Mouse (Mus musculus): ENCODE measurements around the gene Ace3. TPM values are rescaled to one million over a fixed set of nuclear protein-coding genes. Genes with fewer than 3 reads are reported as not detected.
"Not testable (repeated sequence)": the region's sequence is repeated elsewhere in the genome, so short reads cannot be mapped to it uniquely, and the experiment has no call there.

The Ace3 gene
- polyA plus RNA-seq, 1 experiment from 2014 or later: not detected

GRCm38 (mm10) chr11:106020051-106020763 lies 25.7 kb downstream of the Ace3 start:
- Histone ChIP-seq H3K27me3 (peaks cover 51% of the 10 kb centered on the region), H3K9me3 (replicated peaks) (no peaks in the 10 kb centered on the region), H3K36me3 (no peaks in the 10 kb centered on the region), H3K4me1 (replicated peaks) (peaks cover 9% of the 10 kb centered on the region), H3K4me3 (peak overlapping the region; percentile 32), H3K9ac (no peak overlapping the region), H3K27ac (no peak overlapping the region), H3K4me2 (peak overlapping the region; percentile 62)
- ATAC-seq (replicated peaks; ENCODE audit: insufficient number of reproducible peaks, insufficient read depth, low FRiP score, low read depth): 0 out of 2 replicates have a peak, but pooled peaks have one; percentile 15
- WGBS: 1% methylated on average over 50 of the region's 50 CpGs

GRCm38 (mm10) chr11:106025774-106026173 lies 31.3 kb downstream of the Ace3 start:
- Histone ChIP-seq H3K9me3 (replicated peaks) (no peaks in the 10 kb centered on the region), H3K4me3 (no peak overlapping the region), H3K36me3 (no peaks in the 10 kb centered on the region), H3K9ac (no peak overlapping the region), H3K27me3 (peaks cover 17% of the 10 kb centered on the region), H3K27ac (no peak overlapping the region), H3K4me2 (no peak overlapping the region), H3K4me1 (replicated peaks) (no peaks in the 10 kb centered on the region)
- 49% methylated on average over 3 of the region's 3 CpGs for WGBS
- no peak for ATAC-seq (replicated peaks; ENCODE audit: insufficient number of reproducible peaks, insufficient read depth, low FRiP score, low read depth)

- Histone ChIP-seq H3K9ac (no peak overlapping the region), H3K27ac (no peak overlapping the region), H3K4me3 (no peak overlapping the region), H3K4me1 (replicated peaks) (no peaks in the 10 kb centered on the region), H3K27me3 (peaks cover 9% of the 10 kb centered on the region), H3K4me2 (no peak overlapping the region), H3K36me3 (no peaks in the 10 kb centered on the region), H3K9me3 (replicated peaks) (no peaks in the 10 kb centered on the region)
- 0 out of 2 replicates have a peak, but pooled peaks have one; percentile 47 for ATAC-seq (replicated peaks; ENCODE audit: insufficient number of reproducible peaks, insufficient read depth, low FRiP score, low read depth)
- WGBS: 30% methylated on average over 10 of the region's 11 CpGs
Measured at GRCm38 (mm10) chr11:106026465-106027151, 32.1 kb downstream of the Ace3 start.

DNA sequence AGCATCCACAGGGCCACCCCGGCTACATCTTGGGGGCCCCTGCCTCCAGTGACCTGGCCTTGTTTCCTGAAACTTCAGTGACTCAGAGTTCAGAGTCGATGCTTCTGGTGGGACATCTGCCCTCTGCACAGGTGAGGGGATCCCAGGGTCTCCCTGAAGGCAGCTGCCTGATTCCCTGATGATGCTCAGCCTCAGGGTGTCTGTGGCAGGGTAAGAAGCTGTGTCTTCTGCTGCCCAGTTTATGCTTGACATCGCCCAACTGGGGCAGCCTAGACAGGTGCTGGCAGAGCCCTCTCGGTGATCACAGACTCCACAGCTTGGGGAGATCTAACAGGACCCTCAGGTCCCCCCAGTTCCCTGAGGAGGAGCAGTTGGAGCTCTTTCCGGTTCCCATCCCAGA lies 33.1 kb downstream of the Ace3 start:
- ATAC-seq (replicated peaks; ENCODE audit: insufficient number of reproducible peaks, insufficient read depth, low FRiP score, low read depth): no peak
- Histone ChIP-seq H3K9ac (no peak overlapping the region), H3K27me3 (peaks cover under 1% of the 10 kb centered on the region), H3K9me3 (replicated peaks) (no peaks in the 10 kb centered on the region), H3K36me3 (no peaks in the 10 kb centered on the region), H3K27ac (no peak overlapping the region), H3K4me3 (no peak overlapping the region), H3K4me1 (replicated peaks) (no peaks in the 10 kb centered on the region), H3K4me2 (no peak overlapping the region)
- 87% methylated on average over 5 of the region's 5 CpGs for WGBS

- ATAC-seq (replicated peaks; ENCODE audit: insufficient number of reproducible peaks, insufficient read depth, low FRiP score, low read depth); H3K27me3 ChIP-seq; H3K36me3 ChIP-seq; H3K9me3 ChIP-seq (replicated peaks); H3K4me1 ChIP-seq (replicated peaks): not testable (repeated sequence)
- Histone ChIP-seq H3K9ac (peak overlapping the region; percentile 46; the same call in 1 of the 2 replicates), H3K4me3 (peak overlapping the region; percentile 45), H3K27ac (peak overlapping the region; percentile 57; the same call in 1 of the 2 replicates), H3K4me2 (peak overlapping the region; percentile 48)
- WGBS: 50% methylated on average over 11 of the region's 25 CpGs
Measured at GRCm38 (mm10) chr11:106032074-106032473, 37.6 kb downstream of the Ace3 start.

- ATAC-seq (replicated peaks; ENCODE audit: insufficient number of reproducible peaks, insufficient read depth, low FRiP score, low read depth): no peak
- Histone ChIP-seq H3K36me3 (no peaks in the 10 kb centered on the region), H3K4me2 (peak overlapping the region; percentile 42), H3K27ac (peak overlapping the region; percentile 64), H3K4me3 (peak overlapping the region; percentile 24; the same call in 1 of the 2 replicates), H3K9me3 (replicated peaks) (no peaks in the 10 kb centered on the region), H3K4me1 (replicated peaks) (peaks cover 13% of the 10 kb centered on the region), H3K27me3 (no peaks in the 10 kb centered on the region), H3K9ac (peak overlapping the region; percentile 22; the same call in 1 of the 2 replicates)
- WGBS: 42% methylated on average over 11 of the region's 11 CpGs
Measured at GRCm38 (mm10) chr11:106033491-106033919, 39.0 kb downstream of the Ace3 start.

- no peak overlapping the region for H3K4me2 ChIP-seq
- no peaks in the 10 kb centered on the region for H3K36me3 ChIP-seq
- no peak overlapping the region for H3K9ac ChIP-seq
- no peaks in the 10 kb centered on the region for H3K9me3 ChIP-seq (replicated peaks)
- peaks cover 19% of the 10 kb centered on the region for H3K4me1 ChIP-seq (replicated peaks)
- H3K27ac ChIP-seq: no peak overlapping the region
- no peak for ATAC-seq (replicated peaks; ENCODE audit: insufficient number of reproducible peaks, insufficient read depth, low FRiP score, low read depth)
- no peaks in the 10 kb centered on the region for H3K27me3 ChIP-seq
- H3K4me3 ChIP-seq: no peak overlapping the region
- 82% methylated on average over 9 of the region's 9 CpGs for WGBS
Measured at GRCm38 (mm10) chr11:106034986-106035385, 40.5 kb downstream of the Ace3 start.

GRCm38 (mm10) chr11:106036548-106037417 lies 42.3 kb downstream of the Ace3 start, which contains the start of gene Dcaf7:
Gene Dcaf7 (plus strand): TSS chr11:106036872.
- H3K4me2 ChIP-seq: peak within 1 kb of the TSS; percentile 90
- peak within 1 kb of the TSS; percentile 90 for H3K9ac ChIP-seq
- H3K4me1 ChIP-seq (replicated peaks): peaks cover 19% of the 10 kb centered on the region
- ATAC-seq (replicated peaks; ENCODE audit: insufficient number of reproducible peaks, insufficient read depth, low FRiP score, low read depth): peak; percentile 99
- under 1% methylated on average over 66 of the region's 66 CpGs for WGBS
- H3K27ac ChIP-seq: peak within 1 kb of the TSS; percentile 87
- no peaks in the 10 kb centered on the region for H3K9me3 ChIP-seq (replicated peaks)
- no peaks in the 10 kb centered on the region for H3K27me3 ChIP-seq
- no peaks in the 10 kb centered on the region for H3K36me3 ChIP-seq
- peak within 1 kb of the TSS; percentile 81 for H3K4me3 ChIP-seq

- no peak for ATAC-seq (replicated peaks; ENCODE audit: insufficient number of reproducible peaks, insufficient read depth, low FRiP score, low read depth)
- peak overlapping the region; percentile 81 for H3K4me3 ChIP-seq
- H3K9ac ChIP-seq: peak overlapping the region; percentile 90
- H3K27ac ChIP-seq: peak overlapping the region; percentile 87
- H3K4me1 ChIP-seq (replicated peaks): peaks cover 19% of the 10 kb centered on the region
- H3K27me3 ChIP-seq: no peaks in the 10 kb centered on the region
- no peaks in the 10 kb centered on the region for H3K36me3 ChIP-seq
- WGBS: under 1% methylated on average over 13 of the region's 13 CpGs
- H3K4me2 ChIP-seq: peak overlapping the region; percentile 90
- no peaks in the 10 kb centered on the region for H3K9me3 ChIP-seq (replicated peaks)
Measured at GRCm38 (mm10) chr11:106037418-106037751, 42.9 kb downstream of the Ace3 start.

- H3K9me3 ChIP-seq (replicated peaks): no peaks in the 10 kb centered on the region
- no peaks in the 10 kb centered on the region for H3K4me1 ChIP-seq (replicated peaks)
- no peaks in the 10 kb centered on the region for H3K27me3 ChIP-seq
- no peak for ATAC-seq (replicated peaks; ENCODE audit: insufficient number of reproducible peaks, insufficient read depth, low FRiP score, low read depth)
- no peak overlapping the region for H3K4me3 ChIP-seq
- no peak overlapping the region for H3K9ac ChIP-seq
- no peak overlapping the region for H3K27ac ChIP-seq
- no peak overlapping the region for H3K4me2 ChIP-seq
- H3K36me3 ChIP-seq: peaks cover 19% of the 10 kb centered on the region
Measured at GRCm38 (mm10) chr11:106044349-106044748, 49.9 kb downstream of the Ace3 start.

DNA sequence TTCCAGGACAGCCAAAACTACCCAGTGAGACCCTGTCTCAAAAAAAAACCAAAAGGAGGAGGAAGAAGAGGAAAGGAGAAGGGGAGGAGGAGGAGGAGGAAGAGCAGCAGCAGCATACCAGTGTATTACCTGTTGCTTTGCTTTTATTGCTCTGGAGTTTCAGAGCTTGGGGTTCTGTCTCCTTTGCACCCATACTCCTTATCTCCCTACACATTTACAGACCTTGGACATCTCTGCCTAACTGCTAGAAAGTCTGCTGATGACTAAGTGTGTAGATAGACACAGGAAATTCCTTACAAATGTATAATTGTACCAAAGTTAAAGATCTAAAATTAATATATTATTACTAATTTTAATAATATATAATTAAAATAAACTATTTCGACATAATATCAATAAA lies 50.8 kb downstream of the Ace3 start:
- Histone ChIP-seq H3K27ac (no peak overlapping the region), H3K4me1 (replicated peaks) (no peaks in the 10 kb centered on the region), H3K9ac (no peak overlapping the region), H3K27me3 (no peaks in the 10 kb centered on the region), H3K36me3 (peaks cover 28% of the 10 kb centered on the region), H3K9me3 (replicated peaks) (no peaks in the 10 kb centered on the region), H3K4me3 (no peak overlapping the region), H3K4me2 (no peak overlapping the region)
- 91% methylated on average over 1 of the region's 1 CpGs for WGBS
- ATAC-seq (replicated peaks; ENCODE audit: insufficient number of reproducible peaks, insufficient read depth, low FRiP score, low read depth): no peak

Data from heart, embryonic 15.5 days (tissue).